Mouse (Mus musculus) urinary bladder, postnatal 14 days (tissue): ENCODE data around the gene Gm20695.
A peak's percentile ranks its signal among the peaks of the same experiment; 100 is the strongest.

Experiments used
- DNase-seq: peaks from one replicate; pipeline ENCODE4 v3.0.0; 2021; ENCODE audit warnings: low spot score

The Gm20695 gene

GRCm38 (mm10) chr16:3895173-3895792 is 10.8 kb downstream of the Gm20695 start:
- DNase-seq: peak; percentile 55

DNA sequence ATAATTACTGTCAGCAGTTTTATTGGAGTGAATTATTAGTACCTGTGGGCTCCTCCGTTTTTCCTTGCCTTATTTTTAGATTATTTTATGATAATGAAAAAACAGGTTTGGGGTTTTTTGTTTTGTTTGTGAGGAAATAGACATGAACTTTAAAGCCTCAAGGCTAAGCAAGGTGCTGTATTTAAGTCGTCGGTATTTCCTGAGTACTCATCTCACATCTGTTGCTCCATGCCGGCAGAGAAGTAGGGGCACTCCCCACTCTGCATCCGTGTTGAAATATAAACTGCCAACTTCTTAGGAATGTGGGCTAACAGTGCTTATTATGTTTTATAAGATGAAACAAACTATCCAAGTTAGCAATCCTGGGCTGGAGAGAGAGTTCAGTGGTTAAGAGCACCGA is 11.6 kb downstream of the Gm20695 start:
- DNase-seq: no peak

DNA sequence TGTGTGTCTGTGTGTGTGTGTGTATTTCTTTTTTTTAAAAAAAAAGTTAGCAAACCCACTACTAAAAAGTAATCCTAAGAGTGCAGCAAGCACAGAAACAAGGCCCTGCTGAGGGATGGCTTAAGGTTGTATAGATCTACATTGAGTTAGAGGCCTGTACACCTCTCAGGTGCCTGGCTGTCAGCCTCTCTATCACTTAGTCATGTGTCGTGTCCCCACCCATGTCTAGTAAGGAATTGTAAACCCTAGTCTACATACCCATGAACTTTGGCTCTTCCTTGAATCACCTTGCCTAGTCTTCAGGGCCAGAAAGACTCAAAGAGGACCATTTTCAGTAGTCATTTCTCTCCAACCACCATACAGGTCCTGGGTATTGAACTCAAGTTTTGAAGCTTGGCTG is 12.1 kb downstream of the Gm20695 start:
- no peak for DNase-seq

DNA sequence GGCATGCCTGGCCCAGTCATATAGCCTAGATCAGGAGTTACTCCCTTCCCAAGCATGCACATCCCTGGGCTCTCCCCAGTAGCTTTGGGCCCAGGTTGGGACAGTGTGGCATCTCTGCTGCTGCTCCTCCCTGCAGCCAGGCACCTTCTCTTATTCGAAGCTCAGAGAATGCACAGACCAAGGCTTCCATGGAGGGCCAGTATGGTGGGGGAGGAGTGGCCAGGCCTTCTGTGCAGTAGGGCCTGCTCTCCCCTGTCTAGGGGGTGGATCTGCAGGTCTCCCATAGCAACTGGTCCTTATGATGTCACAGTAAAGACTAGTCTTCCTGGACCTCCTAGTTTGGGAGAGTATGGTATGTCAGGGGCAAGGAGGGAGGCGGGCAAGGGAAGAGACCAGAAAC is 23.0 kb downstream of the Gm20695 start:
- DNase-seq: no peak

GRCm38 (mm10) chr16:3908537-3909111 is 24.2 kb downstream of the Gm20695 start, which contains the start of the genes 1700037C18Rik and Cluap1:
Gene 1700037C18Rik, minus strand, starts transcription at chr16:3908689.
Gene Cluap1, plus strand, starts transcription at chr16:3908801.
- DNase-seq: peak; percentile 95

DNA sequence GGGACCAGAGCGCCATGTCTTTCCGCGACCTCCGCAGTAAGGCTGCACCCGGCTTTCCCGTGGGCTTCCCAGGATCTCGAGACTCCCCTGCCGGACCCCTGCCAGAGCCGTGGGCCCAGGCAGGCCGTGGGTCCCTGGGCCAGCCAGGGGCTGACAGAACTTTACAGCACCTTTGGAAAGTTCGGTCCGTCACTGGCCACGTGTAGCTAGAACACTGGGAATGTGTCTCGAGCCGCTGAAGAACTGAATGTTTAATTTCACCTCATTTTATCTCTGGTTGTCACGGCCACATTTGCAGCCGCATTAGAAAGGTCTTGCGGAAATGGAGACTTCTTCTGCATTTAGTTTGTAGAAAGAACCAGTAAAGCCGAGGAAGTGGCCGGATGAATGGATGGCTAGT is 24.7 kb downstream of the Gm20695 start:
- DNase-seq: no peak

DNA sequence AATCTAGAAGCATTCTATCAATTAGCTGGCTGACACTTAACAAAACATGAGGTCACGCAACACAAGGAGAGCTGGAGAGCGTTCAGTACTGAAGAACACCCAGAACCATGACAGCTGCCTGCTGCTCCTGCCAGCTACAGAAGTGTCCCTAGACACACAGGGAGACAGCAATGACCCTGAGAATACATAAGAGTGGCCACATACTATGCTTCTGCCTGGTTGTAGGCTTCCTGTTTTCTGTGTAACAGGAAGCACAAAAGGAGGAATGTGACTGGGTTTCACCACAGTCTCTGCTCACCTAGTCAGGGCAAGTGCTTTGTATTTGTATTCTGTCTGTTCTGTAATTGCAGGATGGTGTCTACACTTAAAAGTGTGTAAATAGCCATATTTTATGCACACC is 36.3 kb downstream of the Gm20695 start:
- DNase-seq: no peak

DNA sequence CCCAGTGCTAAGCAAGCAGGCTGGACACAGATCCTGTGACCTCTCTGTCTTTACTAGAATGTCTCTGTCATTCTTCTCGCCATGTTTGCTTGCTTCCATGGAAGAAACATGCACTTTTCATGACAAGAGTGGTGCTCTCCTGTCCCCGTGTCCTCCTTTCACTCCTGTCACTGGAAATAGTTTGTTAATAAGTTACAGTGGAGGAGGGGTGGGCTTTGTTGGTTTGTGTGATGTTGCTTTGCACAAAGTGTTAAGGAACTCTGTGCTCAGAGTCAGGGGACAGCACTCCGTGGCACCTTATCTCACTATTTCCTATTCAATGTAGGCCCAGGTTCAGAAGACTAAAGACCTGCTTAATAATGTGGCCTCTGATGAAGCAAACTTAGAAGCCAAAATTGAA is 39.1 kb downstream of the Gm20695 start:
- no peak for DNase-seq

- DNase-seq: no peak
Observed at GRCm38 (mm10) chr16:3923966-3924365, 39.5 kb downstream of the Gm20695 start.

DNA sequence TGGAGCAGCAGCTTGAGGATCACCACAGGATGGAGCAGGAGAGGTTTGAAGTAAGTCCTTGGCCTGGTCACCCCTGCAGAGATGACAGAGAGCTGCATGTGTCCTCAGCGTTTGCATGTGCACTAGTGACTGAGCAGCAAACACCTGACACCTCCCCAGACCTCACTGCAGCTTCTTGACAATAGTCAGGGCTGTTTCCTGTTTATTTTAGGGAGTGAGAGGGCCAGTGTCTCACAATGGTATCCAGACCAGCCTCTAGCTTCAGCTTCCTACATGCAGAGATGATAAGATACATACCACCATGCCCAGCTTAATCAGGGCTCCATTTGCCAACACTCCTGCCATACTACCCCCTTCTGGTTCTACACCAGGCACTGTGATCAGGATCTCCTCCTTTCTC is 44.1 kb downstream of the Gm20695 start:
- no peak for DNase-seq

- no peak for DNase-seq
Observed at GRCm38 (mm10) chr16:3929151-3929550, 44.7 kb downstream of the Gm20695 start.

GRCm38 (mm10) chr16:3933536-3933935 is 49.1 kb downstream of the Gm20695 start:
- no peak for DNase-seq

GRCm38 (mm10) chr16:3934091-3934490 is 49.6 kb downstream of the Gm20695 start:
- DNase-seq: no peak

DNA sequence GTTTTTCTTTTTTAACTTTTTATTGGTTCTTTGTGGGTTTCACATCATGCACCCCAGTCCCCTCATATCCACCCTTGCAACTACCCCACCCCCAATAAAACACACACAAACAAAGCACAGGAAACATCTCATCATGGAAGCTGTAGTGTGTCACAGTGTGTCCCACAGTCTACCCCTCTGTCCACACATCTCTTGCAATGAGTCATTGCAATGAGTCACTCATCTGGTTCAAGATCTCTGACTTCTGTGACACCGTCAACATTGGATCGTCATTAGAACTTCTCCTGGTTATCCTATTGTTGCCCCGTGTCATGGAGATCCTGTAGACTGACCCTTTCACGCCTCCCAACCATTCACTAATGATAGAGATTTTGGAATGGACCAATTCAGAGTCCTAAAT is 50.3 kb downstream of the Gm20695 start:
- no peak for DNase-seq

- DNase-seq: no peak
Observed at GRCm38 (mm10) chr16:3951141-3951540, 66.7 kb downstream of the Gm20695 start.

DNA sequence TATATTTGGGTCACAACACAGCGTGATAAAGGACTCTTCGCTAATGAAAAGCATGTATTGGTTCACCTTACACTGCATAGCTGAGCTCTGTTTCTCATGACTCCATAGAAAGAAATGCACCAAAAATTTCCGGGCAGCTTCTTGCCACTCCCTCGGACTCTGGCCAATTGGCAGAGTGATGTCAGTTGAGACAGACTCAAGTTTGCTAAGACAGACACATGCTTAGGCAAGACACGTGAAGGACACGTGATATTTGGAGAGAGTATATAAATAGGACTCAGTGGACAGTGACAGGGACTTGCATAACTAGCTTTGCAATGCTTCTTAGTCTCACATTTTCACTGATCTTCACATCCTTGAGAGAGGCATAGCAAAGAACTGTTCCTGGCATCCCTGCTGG is 71.9 kb downstream of the Gm20695 start:
- peak; percentile 23 for DNase-seq

DNA sequence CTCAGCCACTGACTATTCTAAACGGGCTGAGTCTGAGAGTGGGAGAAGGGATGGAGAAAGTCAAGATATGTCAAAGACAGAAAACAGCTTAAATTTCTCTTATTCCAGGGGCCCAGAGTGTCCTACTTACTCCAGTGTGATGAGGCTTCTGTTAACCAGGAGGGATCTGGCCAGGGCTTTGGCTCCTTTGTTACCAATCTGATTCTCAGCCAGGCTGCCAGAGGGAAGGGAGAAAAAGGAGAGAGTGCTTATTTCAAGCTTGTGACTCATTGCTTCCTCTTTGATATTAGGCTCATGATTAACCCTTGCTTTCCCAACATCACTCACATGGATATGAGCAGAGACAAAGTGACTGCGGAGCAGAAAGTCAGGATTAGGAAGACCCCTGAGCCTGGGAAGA is 74.8 kb downstream of the Gm20695 start:
- DNase-seq: no peak

- DNase-seq: no peak
Observed at GRCm38 (mm10) chr16:3964990-3965389, 80.5 kb downstream of the Gm20695 start.

DNA sequence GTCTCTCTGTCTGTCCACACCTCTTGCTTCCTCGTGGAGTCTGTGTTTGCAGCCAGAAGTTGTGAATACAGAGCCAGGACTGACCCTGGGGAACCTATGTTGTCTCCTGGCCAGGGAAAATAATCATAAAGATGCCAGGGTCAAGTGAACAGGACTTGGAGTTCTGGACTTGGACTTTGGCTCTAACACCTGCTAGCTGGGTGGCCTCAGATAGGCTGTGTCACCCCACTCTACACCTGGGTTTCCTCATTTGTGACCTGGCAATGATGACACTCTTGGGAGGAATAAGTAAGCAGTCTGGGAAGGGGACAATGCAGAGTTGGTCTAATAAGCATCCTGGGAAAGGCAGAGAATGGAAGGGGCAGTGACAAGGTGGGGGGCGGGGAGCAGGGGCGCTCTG is 81.1 kb downstream of the Gm20695 start:
- DNase-seq: no peak
